Mouse (Mus musculus) cortical plate, adult 2 months (tissue): ENCODE data around the gene Chrm4.

Experiments used
- CTCF ChIP-seq: fragments of 200-500 bp; IDR thresholded peaks from 2 replicates; pipeline ENCODE4 v1.5.1; 2011; ENCODE audit warnings: mild to moderate bottlenecking, control low read depth, low read length; ENCODE audit not compliant: insufficient read depth; ENCODE audit errors: extremely low read depth
- POLR2A ChIP-seq: fragments of 200-500 bp; IDR thresholded peaks from 2 replicates; pipeline ENCODE4 v1.6.1; 2011; ENCODE audit warnings: mild to moderate bottlenecking, low read length, control low read depth; ENCODE audit not compliant: insufficient read depth; ENCODE audit errors: extremely low read depth

- TF ChIP-seq CTCF (no peak), POLR2A (no peak)
Observed at GRCm38 (mm10) chr2:91932737-91933350, 5.8 kb downstream of the Chrm4 start.
